Mouse (Mus musculus): ENCODE measurements around the gene Parva. TPM values are rescaled to one million over a fixed set of nuclear protein-coding genes. Genes with fewer than 3 reads are reported as not detected.
A peak's percentile ranks its signal among the peaks of the same experiment; 100 is the strongest.

The Parva gene
- polyA plus RNA-seq, 1 experiment from 2014 or later: 132 TPM

DNA sequence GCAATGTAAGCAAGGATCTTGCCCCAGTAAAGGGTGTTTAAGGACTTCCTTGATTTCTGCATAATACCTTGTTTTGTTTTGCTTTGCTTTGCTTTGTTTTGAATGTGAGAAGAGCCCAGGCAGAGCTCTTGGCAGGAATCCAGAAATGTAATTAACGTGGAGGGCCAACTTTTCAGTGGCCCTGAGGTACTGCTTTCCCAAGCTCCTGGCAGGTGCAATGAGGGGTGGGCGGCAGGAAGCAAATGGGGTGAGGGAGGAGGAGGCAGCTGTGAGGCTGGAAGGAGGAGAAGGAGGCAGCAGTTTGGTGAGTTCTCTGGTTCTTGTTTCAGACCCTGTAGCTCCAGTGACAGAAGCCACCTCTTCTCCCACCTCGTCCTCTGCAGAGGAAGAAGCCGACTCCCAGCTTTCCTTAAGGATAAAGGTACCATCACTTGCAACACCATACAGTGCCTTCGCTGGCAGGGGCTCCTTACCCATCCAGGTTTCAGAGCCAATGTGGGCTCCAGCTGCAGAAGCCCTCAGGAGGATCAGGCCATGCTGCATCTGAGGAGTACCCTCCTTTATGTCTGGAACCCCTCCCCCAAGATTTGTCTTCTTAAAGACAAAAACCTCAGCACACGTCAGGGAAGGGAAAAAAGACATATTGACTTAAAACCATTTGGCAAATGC, 36.2 kb upstream of the Parva start:
- Histone ChIP-seq H3K4me3 (replicated peaks; ENCODE audit: low read length) (no peak overlapping the region), H3K4me1 (ENCODE audit: control insufficient read depth, insufficient read depth, low read length) (peaks cover 26% of the 10 kb centered on the region), H3K9me3 (replicated peaks; ENCODE audit: control insufficient read depth, low read length) (no peaks in the 10 kb centered on the region), H3K9ac (ENCODE audit: low read length) (peak overlapping the region; percentile 51), H3K4me2 (ENCODE audit: low read depth, low read length) (peak overlapping the region; percentile 14; the same call in 1 of the 2 replicates), H3K36me3 (ENCODE audit: control insufficient read depth, insufficient read depth, low read length) (no peaks in the 10 kb centered on the region), H3K27ac (ENCODE audit: low read length) (peak overlapping the region; percentile 85), H3K27me3 (ENCODE audit: control insufficient read depth, insufficient read depth, low read length) (no peaks in the 10 kb centered on the region)
- peak; percentile 39; the same call in 1 of the 2 replicates for ATAC-seq (ENCODE audit: insufficient read depth, low FRiP score)
- WGBS: 12% methylated on average over 6 of the region's 6 CpGs

DNA sequence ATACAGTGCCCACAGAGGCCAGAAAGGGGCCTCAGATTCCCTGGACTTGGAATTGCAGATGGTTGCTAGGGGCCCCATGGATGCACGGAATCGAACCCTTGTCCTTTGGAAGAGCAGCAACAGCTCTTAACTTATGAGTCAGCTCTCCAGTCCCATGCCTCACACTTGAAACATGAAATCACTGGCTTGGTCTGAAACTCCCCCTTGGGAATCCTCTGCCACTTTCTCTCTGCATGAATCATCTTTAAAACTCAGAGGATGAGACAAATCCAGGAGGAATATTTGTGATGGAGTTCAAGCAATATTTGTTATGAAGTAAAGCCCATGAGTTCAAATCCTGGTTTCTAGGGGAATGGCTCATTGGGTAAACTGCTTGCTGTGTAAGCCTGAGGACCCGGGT, 29.5 kb upstream of the Parva start:
- no peak overlapping the region for H3K27ac ChIP-seq (ENCODE audit: low read length)
- no peaks in the 10 kb centered on the region for H3K36me3 ChIP-seq (ENCODE audit: control insufficient read depth, insufficient read depth, low read length)
- no peaks in the 10 kb centered on the region for H3K4me1 ChIP-seq (ENCODE audit: control insufficient read depth, insufficient read depth, low read length)
- H3K4me3 ChIP-seq (replicated peaks; ENCODE audit: low read length): no peak overlapping the region
- ATAC-seq (ENCODE audit: insufficient read depth, low FRiP score): no peak
- no peak overlapping the region for H3K4me2 ChIP-seq (ENCODE audit: low read depth, low read length)
- 90% methylated on average over 3 of the region's 3 CpGs for WGBS
- H3K27me3 ChIP-seq (ENCODE audit: control insufficient read depth, insufficient read depth, low read length): no peaks in the 10 kb centered on the region
- no peak overlapping the region for H3K9ac ChIP-seq (ENCODE audit: low read length)
- no peaks in the 10 kb centered on the region for H3K9me3 ChIP-seq (replicated peaks; ENCODE audit: control insufficient read depth, low read length)

DNA sequence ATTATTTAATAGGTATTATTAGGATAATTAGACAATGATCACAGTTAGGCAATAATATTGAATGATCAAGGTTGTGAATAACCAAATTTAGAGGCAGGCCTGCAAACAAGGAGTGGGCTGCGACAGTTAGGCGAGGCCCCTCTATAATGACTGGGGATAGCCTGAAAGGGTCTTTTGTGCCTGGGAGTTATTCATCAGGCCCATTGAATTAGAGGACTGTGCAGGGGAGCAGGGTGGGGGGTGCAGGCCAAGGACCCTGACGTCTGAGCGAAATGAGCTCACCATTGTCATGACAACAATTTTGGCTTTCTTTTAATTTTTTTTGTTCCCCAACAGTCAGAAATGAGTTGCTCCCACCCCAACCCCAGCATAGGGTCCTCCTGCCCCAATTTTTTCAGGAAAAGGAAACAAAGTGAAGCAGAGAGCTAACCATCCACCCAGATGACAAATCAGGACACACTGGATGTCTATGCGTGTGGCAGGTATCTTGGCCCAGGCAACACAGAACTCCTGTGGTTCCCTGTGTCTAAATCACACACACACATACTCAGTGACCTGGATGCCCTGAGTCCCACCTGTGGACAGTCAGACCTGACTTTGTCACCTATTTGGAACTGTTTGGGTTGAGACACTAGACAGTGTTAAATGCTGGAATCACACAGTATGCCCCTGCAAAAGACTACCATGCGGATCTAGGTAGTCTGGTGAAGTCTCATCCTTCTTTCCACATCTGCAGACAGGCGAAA, 27.7 kb upstream of the Parva start:
- Histone ChIP-seq H3K4me1 (ENCODE audit: control insufficient read depth, insufficient read depth, low read length) (no peaks in the 10 kb centered on the region), H3K4me3 (replicated peaks; ENCODE audit: low read length) (no peak overlapping the region), H3K9ac (ENCODE audit: low read length) (no peak overlapping the region), H3K4me2 (ENCODE audit: low read depth, low read length) (no peak overlapping the region), H3K27ac (ENCODE audit: low read length) (no peak overlapping the region; the same call in 1 of the 2 replicates), H3K9me3 (replicated peaks; ENCODE audit: control insufficient read depth, low read length) (no peaks in the 10 kb centered on the region), H3K36me3 (ENCODE audit: control insufficient read depth, insufficient read depth, low read length) (no peaks in the 10 kb centered on the region), H3K27me3 (ENCODE audit: control insufficient read depth, insufficient read depth, low read length) (no peaks in the 10 kb centered on the region)
- peak; percentile 25; the same call in 1 of the 2 replicates for ATAC-seq (ENCODE audit: insufficient read depth, low FRiP score)
- WGBS: 72% methylated on average over 7 of the region's 7 CpGs

DNA sequence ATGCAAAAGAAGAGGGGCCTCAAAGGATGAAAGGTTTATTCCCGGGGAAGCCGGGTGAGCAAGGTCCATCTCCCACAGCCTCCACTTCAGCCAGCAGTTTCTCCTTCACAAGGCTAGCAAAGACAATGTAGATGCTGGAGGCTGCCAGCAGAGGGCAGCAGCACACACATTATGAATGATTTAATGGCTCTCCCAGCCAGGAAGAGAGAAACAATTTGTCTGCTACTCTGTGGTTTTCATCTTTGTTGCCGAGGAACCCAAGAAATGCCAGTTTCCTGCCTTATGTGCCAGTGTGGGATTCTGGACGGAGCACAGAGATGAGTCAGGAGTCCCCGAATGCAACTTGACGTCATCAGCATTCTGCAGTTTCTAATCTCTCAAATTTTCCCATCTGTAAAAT, 27.1 kb upstream of the Parva start:
- H3K9ac ChIP-seq (ENCODE audit: low read length): no peak overlapping the region
- H3K27me3 ChIP-seq (ENCODE audit: control insufficient read depth, insufficient read depth, low read length): no peaks in the 10 kb centered on the region
- H3K9me3 ChIP-seq (replicated peaks; ENCODE audit: control insufficient read depth, low read length): no peaks in the 10 kb centered on the region
- H3K4me2 ChIP-seq (ENCODE audit: low read depth, low read length): no peak overlapping the region
- peak; percentile 50; the same call in 1 of the 2 replicates for ATAC-seq (ENCODE audit: insufficient read depth, low FRiP score)
- no peak overlapping the region for H3K4me3 ChIP-seq (replicated peaks; ENCODE audit: low read length)
- no peak overlapping the region for H3K27ac ChIP-seq (ENCODE audit: low read length)
- no peaks in the 10 kb centered on the region for H3K36me3 ChIP-seq (ENCODE audit: control insufficient read depth, insufficient read depth, low read length)
- no peaks in the 10 kb centered on the region for H3K4me1 ChIP-seq (ENCODE audit: control insufficient read depth, insufficient read depth, low read length)
- 40% methylated on average over 6 of the region's 6 CpGs for WGBS

DNA sequence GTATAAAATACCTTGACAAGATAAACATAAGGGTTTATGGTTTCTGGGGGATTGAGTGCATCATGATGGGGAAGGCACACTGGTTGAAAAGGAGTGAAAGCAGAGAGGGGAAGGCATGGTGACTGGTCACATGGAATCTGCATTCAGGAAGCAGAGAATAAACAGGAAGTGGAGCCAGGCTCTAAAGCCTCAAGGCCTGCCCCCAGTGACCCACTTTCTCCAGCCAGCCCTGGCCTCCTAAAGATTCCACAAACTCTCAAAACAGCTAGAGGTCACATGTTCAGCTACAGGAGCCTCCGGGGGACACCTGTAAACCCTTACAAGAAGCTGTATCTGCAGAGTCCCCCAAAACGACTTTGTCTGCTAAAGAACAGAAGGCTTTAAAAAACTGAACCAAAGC, 22.2 kb upstream of the Parva start:
- no peak overlapping the region for H3K27ac ChIP-seq (ENCODE audit: low read length)

DNA sequence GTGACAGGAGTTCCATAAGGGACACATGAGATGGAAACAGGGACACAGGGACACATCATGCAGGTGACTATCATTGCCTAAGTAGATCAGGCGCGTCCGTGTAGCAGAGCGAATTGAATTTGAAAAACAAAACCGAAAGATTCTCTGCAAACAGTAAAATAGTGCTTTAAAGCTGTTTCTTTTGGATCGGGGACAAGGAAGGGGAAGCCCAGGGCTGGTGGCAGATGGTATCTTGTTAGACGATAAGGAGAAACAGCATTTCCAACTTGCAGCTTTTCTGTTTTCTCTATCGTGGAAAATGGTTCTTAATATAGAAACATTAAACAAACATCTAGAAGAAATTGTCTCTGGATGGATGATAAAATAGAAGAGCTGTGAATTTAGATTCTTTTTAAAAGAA, 21.7 kb upstream of the Parva start:
- H3K27ac ChIP-seq (ENCODE audit: low read length): no peak overlapping the region
- H3K36me3 ChIP-seq (ENCODE audit: control insufficient read depth, insufficient read depth, low read length): no peaks in the 10 kb centered on the region
- H3K4me3 ChIP-seq (replicated peaks; ENCODE audit: low read length): no peak overlapping the region
- H3K9ac ChIP-seq (ENCODE audit: low read length): no peak overlapping the region
- H3K4me1 ChIP-seq (ENCODE audit: control insufficient read depth, insufficient read depth, low read length): no peaks in the 10 kb centered on the region
- no peak overlapping the region for H3K4me2 ChIP-seq (ENCODE audit: low read depth, low read length)
- no peaks in the 10 kb centered on the region for H3K27me3 ChIP-seq (ENCODE audit: control insufficient read depth, insufficient read depth, low read length)
- no peaks in the 10 kb centered on the region for H3K9me3 ChIP-seq (replicated peaks; ENCODE audit: control insufficient read depth, low read length)
- ATAC-seq (ENCODE audit: insufficient read depth, low FRiP score): no peak
- 72% methylated on average over 8 of the region's 8 CpGs for WGBS

More for the DNA sequence above, 22.2 kb upstream of the Parva start:
- Histone ChIP-seq H3K4me1 (ENCODE audit: control insufficient read depth, insufficient read depth, low read length) (no peaks in the 10 kb centered on the region), H3K4me3 (replicated peaks; ENCODE audit: low read length) (no peak overlapping the region), H3K36me3 (ENCODE audit: control insufficient read depth, insufficient read depth, low read length) (no peaks in the 10 kb centered on the region), H3K9me3 (replicated peaks; ENCODE audit: control insufficient read depth, low read length) (no peaks in the 10 kb centered on the region), H3K4me2 (ENCODE audit: low read depth, low read length) (no peak overlapping the region), H3K9ac (ENCODE audit: low read length) (no peak overlapping the region), H3K27me3 (ENCODE audit: control insufficient read depth, insufficient read depth, low read length) (no peaks in the 10 kb centered on the region)
- 39% methylated on average over 2 of the region's 2 CpGs for WGBS
- ATAC-seq (ENCODE audit: insufficient read depth, low FRiP score): no peak

DNA sequence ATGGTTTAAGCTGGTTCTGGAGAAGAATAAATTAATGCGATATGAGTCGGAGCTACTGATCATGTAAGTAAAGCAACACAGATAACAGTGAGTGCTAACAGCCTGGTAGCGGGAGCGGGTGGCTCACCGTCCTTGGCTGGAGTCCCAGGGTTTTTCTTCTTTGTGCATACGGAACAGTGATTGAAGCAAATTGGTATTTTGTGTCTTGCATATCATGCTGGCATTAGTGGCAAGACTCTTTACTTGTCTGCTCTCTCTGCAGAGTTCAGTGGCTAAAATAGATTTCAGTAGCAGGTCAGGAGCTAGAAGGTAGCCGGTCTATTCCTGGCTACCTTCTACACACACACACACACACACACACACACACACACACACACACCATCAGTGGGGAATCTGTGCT, 19.7 kb upstream of the Parva start:
- no peak overlapping the region for H3K27ac ChIP-seq (ENCODE audit: low read length)
- ATAC-seq (ENCODE audit: insufficient read depth, low FRiP score): no peak
- WGBS: 54% methylated on average over 7 of the region's 7 CpGs

DNA sequence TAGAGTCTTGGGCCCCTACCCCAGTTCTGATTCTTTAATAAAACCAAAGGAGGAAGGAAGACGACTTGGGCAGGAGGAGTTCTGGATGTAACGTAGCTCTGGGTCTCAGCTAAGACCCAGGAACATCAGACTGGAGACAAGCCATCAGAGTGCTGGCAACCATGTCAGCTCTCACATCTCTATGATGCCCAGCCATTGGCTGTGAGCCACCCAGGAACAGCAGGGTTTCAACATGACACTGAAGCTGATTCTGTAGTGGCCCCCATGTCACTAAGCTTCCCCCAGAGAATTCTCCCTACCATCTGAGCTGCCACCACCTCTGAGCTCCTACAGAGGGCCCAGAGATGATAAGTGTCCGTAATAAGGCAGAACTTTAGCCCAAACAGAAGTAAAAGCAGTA, 17.3 kb upstream of the Parva start:
- Histone ChIP-seq H3K4me1 (ENCODE audit: control insufficient read depth, insufficient read depth, low read length) (no peaks in the 10 kb centered on the region), H3K9ac (ENCODE audit: low read length) (no peak overlapping the region), H3K9me3 (replicated peaks; ENCODE audit: control insufficient read depth, low read length) (no peaks in the 10 kb centered on the region), H3K4me3 (replicated peaks; ENCODE audit: low read length) (no peak overlapping the region), H3K36me3 (ENCODE audit: control insufficient read depth, insufficient read depth, low read length) (no peaks in the 10 kb centered on the region), H3K27me3 (ENCODE audit: control insufficient read depth, insufficient read depth, low read length) (no peaks in the 10 kb centered on the region), H3K27ac (ENCODE audit: low read length) (no peak overlapping the region), H3K4me2 (ENCODE audit: low read depth, low read length) (no peak overlapping the region)
- WGBS: 88% methylated on average over 3 of the region's 3 CpGs
- ATAC-seq (ENCODE audit: insufficient read depth, low FRiP score): no peak

More for the DNA sequence above, 19.7 kb upstream of the Parva start:
- H3K9me3 ChIP-seq (replicated peaks; ENCODE audit: control insufficient read depth, low read length): no peaks in the 10 kb centered on the region
- H3K9ac ChIP-seq (ENCODE audit: low read length): no peak overlapping the region
- H3K4me3 ChIP-seq (replicated peaks; ENCODE audit: low read length): no peak overlapping the region
- H3K36me3 ChIP-seq (ENCODE audit: control insufficient read depth, insufficient read depth, low read length): no peaks in the 10 kb centered on the region
- no peak overlapping the region for H3K4me2 ChIP-seq (ENCODE audit: low read depth, low read length)
- H3K27me3 ChIP-seq (ENCODE audit: control insufficient read depth, insufficient read depth, low read length): no peaks in the 10 kb centered on the region
- H3K4me1 ChIP-seq (ENCODE audit: control insufficient read depth, insufficient read depth, low read length): no peaks in the 10 kb centered on the region

DNA sequence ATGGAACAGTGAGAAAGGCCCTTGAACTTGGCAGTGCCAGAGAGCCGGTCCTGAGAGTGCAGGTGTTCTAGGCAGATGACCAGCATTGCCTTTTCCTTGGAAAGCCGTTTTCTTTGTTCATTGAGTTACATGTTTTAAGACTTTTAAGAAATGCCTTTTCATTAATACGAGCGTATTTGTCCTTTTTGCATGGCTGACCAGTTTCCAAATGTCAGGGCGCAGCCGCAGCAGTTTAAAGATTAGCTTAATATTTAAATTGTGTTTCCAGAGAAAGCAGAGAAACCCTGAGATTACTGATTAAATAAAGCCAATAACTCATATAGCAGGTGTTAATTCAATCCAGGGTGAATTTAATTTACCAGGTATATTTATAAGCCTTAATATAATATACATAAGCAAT, 14.0 kb upstream of the Parva start:
- WGBS: 60% methylated on average over 6 of the region's 6 CpGs
- H3K27me3 ChIP-seq (ENCODE audit: control insufficient read depth, insufficient read depth, low read length): no peaks in the 10 kb centered on the region
- ATAC-seq (ENCODE audit: insufficient read depth, low FRiP score): no peak
- no peaks in the 10 kb centered on the region for H3K36me3 ChIP-seq (ENCODE audit: control insufficient read depth, insufficient read depth, low read length)
- H3K4me2 ChIP-seq (ENCODE audit: low read depth, low read length): no peak overlapping the region
- no peak overlapping the region for H3K9ac ChIP-seq (ENCODE audit: low read length)
- H3K9me3 ChIP-seq (replicated peaks; ENCODE audit: control insufficient read depth, low read length): no peaks in the 10 kb centered on the region
- no peak overlapping the region for H3K4me3 ChIP-seq (replicated peaks; ENCODE audit: low read length)
- no peak overlapping the region for H3K27ac ChIP-seq (ENCODE audit: low read length)
- H3K4me1 ChIP-seq (ENCODE audit: control insufficient read depth, insufficient read depth, low read length): peaks cover 8% of the 10 kb centered on the region; the same call in 1 of the 2 replicates
